Mouse (Mus musculus) ES-E14 (cell line): ENCODE data around the gene Atp6v0a1. TPM values are rescaled to one million over a fixed set of nuclear protein-coding genes. Genes with fewer than 3 reads are reported as not detected.

ENCODE experiments used
- DNase-seq: peaks from one replicate; pipeline ENCODE4 v3.0.0-alpha.2; 2013; ENCODE audit warnings: low read depth, low spot score
- H3K27ac ChIP-seq: 2 replicates; pipeline ENCODE4 v1.5.1; 2012; ENCODE audit warnings: low read depth, mild to moderate bottlenecking, low read length, moderate library complexity, mixed read lengths; ENCODE audit not compliant: poor library complexity, insufficient read depth, severe bottlenecking
- H3K36me3 ChIP-seq: 2 replicates; pipeline ENCODE4 v1.6.1; 2012; ENCODE audit warnings: mild to moderate bottlenecking, low read length, moderate library complexity, mixed read lengths; ENCODE audit not compliant: control insufficient read depth, poor library complexity, insufficient read depth, severe bottlenecking
- H3K4me1 ChIP-seq, 2 experiments: fragments of 150-350 bp in 1 of 2; sonication (generic) in 1 of 2; 2 replicates each; pipeline ENCODE4 v1.6.1; 2012; ENCODE audit warnings: low read length in 2 of 2, mild to moderate bottlenecking in 1 of 2, mixed read lengths in 1 of 2; ENCODE audit not compliant: control insufficient read depth in 2 of 2, insufficient read depth in 2 of 2, poor library complexity in 1 of 2
- H3K4me3 ChIP-seq, 2 experiments: fragments of 150-350 bp in 1 of 2; sonication (generic) in 1 of 2; 2 replicates each; pipeline ENCODE4 v1.5.1; 2012; ENCODE audit warnings: low read length in 2 of 2, low read depth in 1 of 2, mild to moderate bottlenecking in 1 of 2, mixed read lengths in 1 of 2; ENCODE audit not compliant: insufficient read depth in 1 of 2, poor library complexity in 1 of 2, severe bottlenecking in 1 of 2
- H3K9ac ChIP-seq: 2 replicates; pipeline ENCODE4 v1.6.1; 2012; ENCODE audit warnings: low read depth, mild to moderate bottlenecking, low read length, mixed read lengths; ENCODE audit not compliant: poor library complexity, insufficient read depth, severe bottlenecking
- H3K9me3 ChIP-seq: fragments of 150-350 bp; sonication (generic); 2 replicates; pipeline ENCODE4 v1.6.1; 2012; ENCODE audit warnings: low read depth, mild to moderate bottlenecking, low read length; ENCODE audit not compliant: control insufficient read depth, insufficient read depth
- CHD2 ChIP-seq: IDR thresholded peaks from 2 replicates; pipeline ENCODE4 v1.6.1; 2014; ENCODE audit warnings: mild to moderate bottlenecking, low read depth, low read length, inconsistent platforms
- HCFC1 ChIP-seq: IDR thresholded peaks from 2 replicates; pipeline ENCODE4 v1.6.1; 2012; ENCODE audit warnings: low read length, inconsistent platforms, borderline replicate concordance; ENCODE audit not compliant: insufficient read depth
- MAFK ChIP-seq: IDR thresholded peaks from 2 replicates; pipeline ENCODE4 v1.6.1; 2014; ENCODE audit warnings: mild to moderate bottlenecking, low read depth, low read length, inconsistent platforms; ENCODE audit not compliant: insufficient read depth
- ZC3H11A ChIP-seq: IDR thresholded peaks from 2 replicates; pipeline ENCODE4 v1.6.1; 2012; ENCODE audit warnings: low read depth, mild to moderate bottlenecking, inconsistent platforms, low read length, borderline replicate concordance
- ZNF384 ChIP-seq: IDR thresholded peaks from 2 replicates; pipeline ENCODE4 v1.6.1; 2012; ENCODE audit warnings: low read depth, low read length, inconsistent platforms
- in situ Hi-C, 2 experiments: fragments of 600-800 bp; cut with MboI; formaldehyde crosslinking; loops; one replicate each; pipeline ENCODE4 v1.15.1; 2025; ENCODE audit warnings: low sequenced_read_pairs in 2 of 2, inconsistent platforms in 1 of 2; ENCODE audit not compliant: unreplicated experiment in 2 of 2
- total RNA-seq: library from RNA; depleted of rRNA; stranded (reverse); fragments of 300-350 nt; gene quantifications from 2 replicates; pipeline ENCODE4 v1.2.3, GENCODE M21; 2012

The Atp6v0a1 gene
- total RNA-seq, 1 experiment = 38.1 TPM

GRCm38 (mm10) chr11:101052751-101053473 is 43.7 kb downstream of the Atp6v0a1 start:
- peaks cover 3% of the 10 kb centered on the region; the same call in 1 of the 2 replicates for H3K36me3 ChIP-seq
- no peak for DNase-seq
- H3K9me3 ChIP-seq = no peaks in the 10 kb centered on the region
- TF ChIP-seq CHD2 = no peak
- TF ChIP-seq MAFK = no peak
- TF ChIP-seq HCFC1 = no peak
- TF ChIP-seq ZC3H11A = no peak
- TF ChIP-seq ZNF384 = no peak
- H3K27ac ChIP-seq = no peak overlapping the region
- no peak overlapping the region for H3K9ac ChIP-seq
- in situ Hi-C loops = no loop called here
- H3K4me1 ChIP-seq = peaks cover 4 to 5% of the 10 kb centered on the region in 2 experiments; a peak in 3 of 4 replicates
- H3K4me3 ChIP-seq = no peak overlapping the region

- H3K36me3 ChIP-seq = no peaks in the 10 kb centered on the region; the same call in 1 of the 2 replicates
- H3K9me3 ChIP-seq = no peaks in the 10 kb centered on the region
- no peak overlapping the region for H3K9ac ChIP-seq
- DNase-seq = no peak
- in situ Hi-C loops = no loop called here
- H3K4me3 ChIP-seq = no peak overlapping the region
- peaks cover 5 to 11% of the 10 kb centered on the region in 2 experiments; a peak in 3 of 4 replicates for H3K4me1 ChIP-seq
- no peak overlapping the region for H3K27ac ChIP-seq
- no peak for TF ChIP-seq CHD2
- TF ChIP-seq ZC3H11A = no peak
- no peak for TF ChIP-seq ZNF384
- no peak for TF ChIP-seq HCFC1
- TF ChIP-seq MAFK = no peak
Measured at GRCm38 (mm10) chr11:101053974-101054373, 44.7 kb downstream of the Atp6v0a1 start.

GRCm38 (mm10) chr11:101055418-101055817 is 46.2 kb downstream of the Atp6v0a1 start:
- TF ChIP-seq HCFC1 = no peak
- TF ChIP-seq ZNF384 = no peak
- TF ChIP-seq ZC3H11A = no peak
- no peak for TF ChIP-seq CHD2
- no peak for TF ChIP-seq MAFK
- no peak overlapping the region for H3K4me3 ChIP-seq
- no peaks in the 10 kb centered on the region for H3K9me3 ChIP-seq
- DNase-seq = no peak
- H3K27ac ChIP-seq = no peak overlapping the region
- H3K4me1 ChIP-seq = peaks cover 5 to 14% of the 10 kb centered on the region in 2 experiments; a peak in 3 of 4 replicates
- peak overlapping the region; percentile 29 for H3K9ac ChIP-seq
- in situ Hi-C loops = loop anchor here in 1 of 2 experiments (5.0 kb wide), 1 partner anchor 73 kb away; no protein-coding TSS in a partner anchor
- H3K36me3 ChIP-seq = no peaks in the 10 kb centered on the region; the same call in 1 of the 2 replicates

- no peak for DNase-seq
- peaks cover 5 to 16% of the 10 kb centered on the region in 2 experiments; a peak in 3 of 4 replicates for H3K4me1 ChIP-seq
Measured at GRCm38 (mm10) chr11:101056885-101057284, 47.6 kb downstream of the Atp6v0a1 start.

More at GRCm38 (mm10) chr11:101056885-101057284, 47.6 kb downstream of the Atp6v0a1 start:
- in situ Hi-C loops = loop anchor here in 1 of 2 experiments (5.0 kb wide), 1 partner anchor 75 kb away; no protein-coding TSS in a partner anchor
- Histone ChIP-seq H3K27ac (no peak overlapping the region), H3K4me3 (no peak overlapping the region), H3K36me3 (no peaks in the 10 kb centered on the region; the same call in 1 of the 2 replicates), H3K9me3 (no peaks in the 10 kb centered on the region), H3K9ac (no peak overlapping the region)
- peak; percentile 56; the same call in 1 of the 2 replicates for TF ChIP-seq MAFK
- TF ChIP-seq ZNF384 = no peak
- no peak for TF ChIP-seq ZC3H11A
- TF ChIP-seq HCFC1 = no peak
